Mouse (Mus musculus) ES-E14 (cell line): Measurements from ENCODE around the gene Actr6.

Source experiments
- CHD2 ChIP-seq: IDR thresholded peaks from 2 replicates; pipeline ENCODE4 v1.6.1; 2014; ENCODE audit warnings: mild to moderate bottlenecking, low read depth, low read length, inconsistent platforms
- HCFC1 ChIP-seq: IDR thresholded peaks from 2 replicates; pipeline ENCODE4 v1.6.1; 2012; ENCODE audit warnings: low read length, inconsistent platforms, borderline replicate concordance; ENCODE audit not compliant: insufficient read depth
- MAFK ChIP-seq: IDR thresholded peaks from 2 replicates; pipeline ENCODE4 v1.6.1; 2014; ENCODE audit warnings: mild to moderate bottlenecking, low read depth, low read length, inconsistent platforms; ENCODE audit not compliant: insufficient read depth
- ZC3H11A ChIP-seq: IDR thresholded peaks from 2 replicates; pipeline ENCODE4 v1.6.1; 2012; ENCODE audit warnings: low read depth, mild to moderate bottlenecking, inconsistent platforms, low read length, borderline replicate concordance
- ZNF384 ChIP-seq: IDR thresholded peaks from 2 replicates; pipeline ENCODE4 v1.6.1; 2012; ENCODE audit warnings: low read depth, low read length, inconsistent platforms

DNA sequence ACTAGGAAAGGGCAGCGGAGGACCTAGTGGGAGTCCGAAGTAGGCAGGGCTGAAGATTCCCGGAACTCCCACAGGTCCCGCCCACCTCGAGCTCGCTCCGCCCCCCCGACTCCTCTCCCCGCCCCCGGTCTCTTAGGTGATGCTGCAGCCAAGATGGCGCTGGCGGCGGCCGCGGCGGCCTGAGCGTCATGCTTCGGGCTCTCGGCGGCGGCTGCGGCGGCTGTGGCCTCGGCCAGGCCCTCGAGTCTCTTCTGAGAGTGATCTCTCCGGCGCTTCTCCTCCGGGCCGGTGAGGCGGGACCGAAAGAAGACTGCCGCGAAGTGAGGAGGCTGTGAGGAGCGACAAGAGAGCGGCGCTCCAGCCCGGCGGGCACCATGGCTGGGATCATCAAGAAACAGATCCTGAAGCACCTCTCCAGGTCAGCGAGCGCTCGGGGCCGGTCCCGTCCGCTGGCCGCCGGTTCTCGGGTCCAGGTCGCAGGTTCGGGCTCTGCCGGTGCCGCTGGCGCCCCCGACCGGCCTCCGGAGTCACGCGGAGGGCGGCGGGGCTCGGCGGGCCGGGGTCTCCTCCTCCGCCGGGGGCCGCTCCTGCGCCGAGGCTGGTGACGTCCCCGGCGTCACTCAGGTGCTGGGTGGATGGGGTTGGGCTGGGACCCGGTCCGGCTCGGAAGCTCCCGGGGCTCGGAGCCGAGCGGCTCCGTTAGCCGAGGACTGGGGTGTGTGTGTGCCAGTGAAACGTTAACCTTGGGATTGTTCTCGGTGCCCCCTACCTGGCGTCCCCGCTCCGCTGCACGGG, 13.0 kb upstream of the Actr6 start, which contains the start of gene Uhrf1bp1l:
- TF ChIP-seq MAFK: no peak
- TF ChIP-seq HCFC1: 0 out of 2 replicates have a peak, but pooled peaks have one; percentile 29
- TF ChIP-seq ZNF384: no peak
- no peak for TF ChIP-seq CHD2
- TF ChIP-seq ZC3H11A: no peak
